Mouse (Mus musculus): ENCODE measurements around the gene Scgn. TPM values are rescaled to one million over a fixed set of nuclear protein-coding genes. Genes with fewer than 3 reads are reported as not detected.

Gene Scgn
- polyA plus RNA-seq, 1 experiment, result 1.3 TPM

- no peak overlapping the region for H3K4me3 ChIP-seq (ENCODE audit: low read depth, low read length)
- TF ChIP-seq POLR2A (IDR thresholded peaks at IDR 0.05; ENCODE audit: low read depth, low read length) (no peak), CTCF (IDR thresholded peaks at IDR 0.05; ENCODE audit: extremely low read depth, insufficient read length, insufficient replicate concordance, low read depth, low read length) (no peak)
- H3K27me3 ChIP-seq (ENCODE audit: control insufficient read depth, insufficient read depth, low read length), result no peaks in the 10 kb centered on the region
- H3K4me1 ChIP-seq (ENCODE audit: control insufficient read depth, insufficient read depth, insufficient read length, low read length), result no peaks in the 10 kb centered on the region
- WGBS, result 31% methylated on average over 5 of the region's 5 CpGs
- no peak overlapping the region for H3K27ac ChIP-seq (ENCODE audit: insufficient read depth, low read depth, low read length)
- no peaks in the 10 kb centered on the region for H3K36me3 ChIP-seq (ENCODE audit: control insufficient read depth, insufficient read depth, low read length)
These were observed 18.7 kb downstream of the Scgn start for GRCm38 (mm10) chr13:23972271-23972670.

- 56% methylated on average over 2 of the region's 2 CpGs for WGBS
- TF ChIP-seq CTCF (IDR thresholded peaks at IDR 0.05; ENCODE audit: extremely low read depth, insufficient read length, insufficient replicate concordance, low read depth, low read length) (no peak), POLR2A (IDR thresholded peaks at IDR 0.05; ENCODE audit: low read depth, low read length) (no peak)
- H3K4me3 ChIP-seq (ENCODE audit: low read depth, low read length), result no peak overlapping the region
- H3K4me1 ChIP-seq (ENCODE audit: control insufficient read depth, insufficient read depth, insufficient read length, low read length), result no peaks in the 10 kb centered on the region
- H3K27ac ChIP-seq (ENCODE audit: insufficient read depth, low read depth, low read length), result no peak overlapping the region
- H3K36me3 ChIP-seq (ENCODE audit: control insufficient read depth, insufficient read depth, low read length), result no peaks in the 10 kb centered on the region
- H3K27me3 ChIP-seq (ENCODE audit: control insufficient read depth, insufficient read depth, low read length), result no peaks in the 10 kb centered on the region
These were observed 19.1 kb downstream of the Scgn start for GRCm38 (mm10) chr13:23971870-23972269.

GRCm38 (mm10) chr13:23964909-23965308 lies 26.1 kb downstream of the Scgn start:
- Histone ChIP-seq H3K4me3 (ENCODE audit: low read depth, low read length) (no peak overlapping the region), H3K27ac (ENCODE audit: insufficient read depth, low read depth, low read length) (no peak overlapping the region), H3K27me3 (ENCODE audit: control insufficient read depth, insufficient read depth, low read length) (no peaks in the 10 kb centered on the region), H3K36me3 (ENCODE audit: control insufficient read depth, insufficient read depth, low read length) (no peaks in the 10 kb centered on the region), H3K4me1 (ENCODE audit: control insufficient read depth, insufficient read depth, insufficient read length, low read length) (no peaks in the 10 kb centered on the region)
- 74% methylated on average over 2 of the region's 2 CpGs for WGBS
- no peak for TF ChIP-seq CTCF (IDR thresholded peaks at IDR 0.05; ENCODE audit: extremely low read depth, insufficient read length, insufficient replicate concordance, low read depth, low read length)
- no peak for TF ChIP-seq POLR2A (IDR thresholded peaks at IDR 0.05; ENCODE audit: low read depth, low read length)

DNA sequence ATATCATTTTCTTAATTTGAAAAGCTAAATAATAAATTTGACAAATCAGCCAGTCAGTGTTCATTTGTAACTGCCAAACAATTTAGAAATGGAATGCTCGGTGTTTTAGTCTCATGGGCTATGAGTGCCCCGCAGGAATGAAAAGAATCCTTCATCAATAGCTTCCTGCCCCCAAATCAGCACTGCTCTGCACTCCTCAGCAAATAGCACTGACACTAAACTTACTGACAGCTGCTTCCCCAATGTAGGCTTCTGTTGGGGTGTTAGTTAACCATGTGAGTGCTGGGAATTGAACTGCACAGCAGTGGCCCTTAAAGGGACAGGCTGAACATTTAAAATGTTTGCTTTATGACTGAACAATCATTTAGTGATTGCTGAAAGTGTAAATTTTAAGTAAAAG lies 31.2 kb downstream of the Scgn start:
- TF ChIP-seq POLR2A (IDR thresholded peaks at IDR 0.05; ENCODE audit: low read depth, low read length) (no peak), CTCF (IDR thresholded peaks at IDR 0.05; ENCODE audit: extremely low read depth, insufficient read length, insufficient replicate concordance, low read depth, low read length) (no peak)
- no peak overlapping the region for H3K27ac ChIP-seq (ENCODE audit: insufficient read depth, low read depth, low read length)
- no peaks in the 10 kb centered on the region for H3K27me3 ChIP-seq (ENCODE audit: control insufficient read depth, insufficient read depth, low read length)
- H3K36me3 ChIP-seq (ENCODE audit: control insufficient read depth, insufficient read depth, low read length), result no peaks in the 10 kb centered on the region
- H3K4me1 ChIP-seq (ENCODE audit: control insufficient read depth, insufficient read depth, insufficient read length, low read length), result no peaks in the 10 kb centered on the region
- H3K4me3 ChIP-seq (ENCODE audit: low read depth, low read length), result no peak overlapping the region
- WGBS, result 19% methylated on average over 2 of the region's 2 CpGs

DNA sequence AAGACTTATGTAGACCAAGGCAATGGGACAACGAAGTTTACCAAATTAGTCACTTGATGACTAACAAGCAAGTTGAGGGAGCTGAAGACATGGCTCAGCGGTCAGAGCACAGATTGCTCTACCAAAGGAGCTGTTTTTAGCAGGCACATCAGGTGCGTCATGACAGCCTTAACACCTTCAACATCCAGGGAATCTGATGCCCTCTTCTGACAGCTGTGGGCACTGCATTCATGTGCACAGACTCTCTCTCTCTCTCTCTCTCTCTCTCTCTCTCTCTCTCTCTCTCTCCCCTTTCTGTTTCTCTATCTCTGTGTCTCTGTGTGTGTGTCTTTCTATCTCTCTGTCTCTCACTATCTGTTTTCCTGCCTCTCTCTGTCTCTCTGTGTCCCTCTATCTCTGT lies 40.1 kb downstream of the Scgn start:
- TF ChIP-seq POLR2A (IDR thresholded peaks at IDR 0.05; ENCODE audit: low read depth, low read length) (no peak), CTCF (IDR thresholded peaks at IDR 0.05; ENCODE audit: extremely low read depth, insufficient read length, insufficient replicate concordance, low read depth, low read length) (peak; percentile 51; the same call in 1 of the 2 replicates)
- Histone ChIP-seq H3K36me3 (ENCODE audit: control insufficient read depth, insufficient read depth, low read length) (no peaks in the 10 kb centered on the region), H3K4me1 (ENCODE audit: control insufficient read depth, insufficient read depth, insufficient read length, low read length) (no peaks in the 10 kb centered on the region; the same call in 1 of the 2 replicates), H3K27me3 (ENCODE audit: control insufficient read depth, insufficient read depth, low read length) (no peaks in the 10 kb centered on the region), H3K27ac (ENCODE audit: insufficient read depth, low read depth, low read length) (no peak overlapping the region), H3K4me3 (ENCODE audit: low read depth, low read length) (no peak overlapping the region)
- 41% methylated on average over 3 of the region's 3 CpGs for WGBS

GRCm38 (mm10) chr13:23949484-23950246 lies 41.3 kb downstream of the Scgn start:
- no peaks in the 10 kb centered on the region for H3K27me3 ChIP-seq (ENCODE audit: control insufficient read depth, insufficient read depth, low read length)
- TF ChIP-seq CTCF (IDR thresholded peaks at IDR 0.05; ENCODE audit: extremely low read depth, insufficient read length, insufficient replicate concordance, low read depth, low read length) (no peak), POLR2A (IDR thresholded peaks at IDR 0.05; ENCODE audit: low read depth, low read length) (no peak)
- H3K4me1 ChIP-seq (ENCODE audit: control insufficient read depth, insufficient read depth, insufficient read length, low read length), result no peaks in the 10 kb centered on the region; the same call in 1 of the 2 replicates
- 80% methylated on average over 14 of the region's 14 CpGs for WGBS
- no peaks in the 10 kb centered on the region for H3K36me3 ChIP-seq (ENCODE audit: control insufficient read depth, insufficient read depth, low read length)
- no peak overlapping the region for H3K4me3 ChIP-seq (ENCODE audit: low read depth, low read length)
- no peak overlapping the region for H3K27ac ChIP-seq (ENCODE audit: insufficient read depth, low read depth, low read length)

DNA sequence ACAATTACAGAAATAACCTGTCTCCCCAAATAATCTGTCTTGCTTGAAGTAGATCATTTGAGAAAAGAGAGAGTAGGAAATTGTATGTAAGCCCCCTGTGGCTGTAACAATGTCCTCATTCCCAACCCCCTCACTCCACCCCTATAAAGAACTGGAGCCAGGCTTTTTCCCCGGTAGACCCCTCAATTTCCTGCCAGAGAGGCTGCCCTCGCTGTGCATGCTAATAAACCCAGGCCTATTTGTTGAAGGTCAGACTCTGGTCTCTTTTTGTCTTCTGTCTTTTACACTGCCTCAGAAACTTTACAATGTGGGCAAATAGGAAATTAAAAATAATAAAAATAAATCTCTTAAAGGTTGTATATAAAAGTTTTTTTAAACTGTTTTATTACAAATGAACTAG lies 44.8 kb downstream of the Scgn start:
- Histone ChIP-seq H3K4me3 (ENCODE audit: low read depth, low read length) (no peak overlapping the region), H3K4me1 (ENCODE audit: control insufficient read depth, insufficient read depth, insufficient read length, low read length) (no peaks in the 10 kb centered on the region), H3K27ac (ENCODE audit: insufficient read depth, low read depth, low read length) (no peak overlapping the region), H3K27me3 (ENCODE audit: control insufficient read depth, insufficient read depth, low read length) (no peaks in the 10 kb centered on the region), H3K36me3 (ENCODE audit: control insufficient read depth, insufficient read depth, low read length) (no peaks in the 10 kb centered on the region)
- 84% methylated on average over 2 of the region's 2 CpGs for whole genome bisulfite sequencing
- TF ChIP-seq CTCF (IDR thresholded peaks at IDR 0.05; ENCODE audit: extremely low read depth, insufficient read length, insufficient replicate concordance, low read depth, low read length) (no peak), POLR2A (IDR thresholded peaks at IDR 0.05; ENCODE audit: low read depth, low read length) (no peak)

Measured in small intestine, adult 2 months (tissue).